Mouse (Mus musculus) naive thymus-derived CD4-positive, alpha-beta T cell, adult 2 months (primary cell): ENCODE data around the gene Anxa9.
A peak's percentile ranks its signal among the peaks of the same experiment; 100 is the strongest.

ENCODE experiments used
- DNase-seq: peaks from one replicate; pipeline ENCODE4 v3.0.0-alpha.2; 2011; ENCODE audit warnings: low read depth

Gene Anxa9

GRCm38 (mm10) chr3:95313476-95313875, 6.5 kb upstream of the Anxa9 start:
- DNase-seq = peak; percentile 21

- DNase-seq = no peak
Measured at GRCm38 (mm10) chr3:95312623-95313022, 5.6 kb upstream of the Anxa9 start.

GRCm38 (mm10) chr3:95310968-95311882, 4.2 kb upstream of the Anxa9 start:
- DNase-seq = peak; percentile 78

- no peak for DNase-seq
Measured at GRCm38 (mm10) chr3:95310496-95310895, 3.5 kb upstream of the Anxa9 start.

- no peak for DNase-seq
Measured at GRCm38 (mm10) chr3:95306244-95306643, 732 bp downstream of the Anxa9 start.

GRCm38 (mm10) chr3:95301204-95301796, 5.7 kb downstream of the Anxa9 start:
- DNase-seq = no peak

GRCm38 (mm10) chr3:95298018-95298417, 9.0 kb downstream of the Anxa9 start:
- no peak for DNase-seq

GRCm38 (mm10) chr3:95296103-95296469, 10.9 kb downstream of the Anxa9 start:
- peak; percentile 75 for DNase-seq

GRCm38 (mm10) chr3:95295321-95296102, 11.5 kb downstream of the Anxa9 start:
- DNase-seq = no peak

GRCm38 (mm10) chr3:95294718-95295117, 12.3 kb downstream of the Anxa9 start:
- no peak for DNase-seq

GRCm38 (mm10) chr3:95294316-95294715, 12.7 kb downstream of the Anxa9 start:
- no peak for DNase-seq

GRCm38 (mm10) chr3:95293537-95293936, 13.4 kb downstream of the Anxa9 start:
- DNase-seq = no peak

GRCm38 (mm10) chr3:95292899-95293298, 14.1 kb downstream of the Anxa9 start:
- DNase-seq = no peak

- no peak for DNase-seq
Measured at GRCm38 (mm10) chr3:95291041-95291440, 15.9 kb downstream of the Anxa9 start.

- no peak for DNase-seq
Measured at GRCm38 (mm10) chr3:95290156-95290555, 16.8 kb downstream of the Anxa9 start.

- no peak for DNase-seq
Measured at GRCm38 (mm10) chr3:95289419-95289818, 17.6 kb downstream of the Anxa9 start.

- DNase-seq = no peak
Measured at GRCm38 (mm10) chr3:95287541-95287940, 19.4 kb downstream of the Anxa9 start.

- no peak for DNase-seq
Measured at GRCm38 (mm10) chr3:95286510-95286909, 20.5 kb downstream of the Anxa9 start.

- no peak for DNase-seq
Measured at GRCm38 (mm10) chr3:95286011-95286410, 21.0 kb downstream of the Anxa9 start.

GRCm38 (mm10) chr3:95285390-95285789, 21.6 kb downstream of the Anxa9 start:
- no peak for DNase-seq

- DNase-seq = no peak
Measured at GRCm38 (mm10) chr3:95284501-95285281, 22.3 kb downstream of the Anxa9 start.

GRCm38 (mm10) chr3:95284062-95284461, 22.9 kb downstream of the Anxa9 start:
- no peak for DNase-seq
